Mouse (Mus musculus): ENCODE measurements around the gene Dync2li1. TPM values are rescaled to one million over a fixed set of nuclear protein-coding genes. Genes with fewer than 3 reads are reported as not detected.

The Dync2li1 gene
- polyA plus RNA-seq, 1 experiment from 2014 or later, result 27.8 TPM

DNA sequence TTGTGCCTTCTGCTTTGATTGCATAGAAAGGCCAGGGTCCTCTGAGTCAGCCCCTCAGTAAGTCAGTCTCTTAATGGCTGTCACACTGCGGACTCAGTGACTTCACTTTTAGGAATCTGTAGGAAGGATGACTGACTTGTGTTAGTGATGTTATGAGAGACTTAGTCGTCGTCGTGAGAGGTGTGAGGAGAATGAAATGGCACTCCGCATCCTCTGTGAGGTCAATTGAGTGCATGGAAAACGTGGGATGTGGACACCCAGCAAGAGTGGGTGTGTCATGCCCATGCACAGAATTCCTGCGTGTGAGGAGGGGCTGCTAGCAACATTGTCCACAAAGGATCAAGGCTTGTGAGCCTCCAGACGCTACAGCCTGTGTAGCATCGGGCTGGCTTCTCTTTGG is 2.3 kb downstream of the Dync2li1 start:
- 78% methylated on average over 9 of the region's 9 CpGs for WGBS
- Histone ChIP-seq H3K27me3 (replicated peaks) (no peaks in the 10 kb centered on the region), H3K27ac (no peak overlapping the region), H3K9ac (no peak overlapping the region), H3K4me2 (no peak overlapping the region), H3K4me1 (peaks cover 4% of the 10 kb centered on the region; the same call in 1 of the 2 replicates), H3K4me3 (replicated peaks) (no peak overlapping the region), H3K9me3 (no peaks in the 10 kb centered on the region), H3K36me3 (no peaks in the 10 kb centered on the region)
- ATAC-seq (ENCODE audit: insufficient read depth, low FRiP score, low read depth), result no peak

GRCm38 (mm10) chr17:84631836-84632235 is 5.5 kb downstream of the Dync2li1 start:
- no peaks in the 10 kb centered on the region for H3K27me3 ChIP-seq (replicated peaks)
- H3K27ac ChIP-seq, result no peak overlapping the region
- H3K9ac ChIP-seq, result no peak overlapping the region
- H3K4me3 ChIP-seq (replicated peaks), result no peak overlapping the region
- no peaks in the 10 kb centered on the region for H3K9me3 ChIP-seq
- 91% methylated on average over 6 of the region's 6 CpGs for WGBS
- H3K4me1 ChIP-seq, result peaks cover 2% of the 10 kb centered on the region; the same call in 1 of the 2 replicates
- no peak for ATAC-seq (ENCODE audit: insufficient read depth, low FRiP score, low read depth)
- no peaks in the 10 kb centered on the region for H3K36me3 ChIP-seq
- no peak overlapping the region for H3K4me2 ChIP-seq

GRCm38 (mm10) chr17:84633443-84633842 is 7.1 kb downstream of the Dync2li1 start:
- Histone ChIP-seq H3K27me3 (replicated peaks) (no peaks in the 10 kb centered on the region), H3K9ac (no peak overlapping the region), H3K27ac (no peak overlapping the region), H3K4me3 (replicated peaks) (no peak overlapping the region), H3K4me1 (no peaks in the 10 kb centered on the region), H3K36me3 (no peaks in the 10 kb centered on the region), H3K4me2 (no peak overlapping the region), H3K9me3 (no peaks in the 10 kb centered on the region)
- WGBS, result 70% methylated on average over 13 of the region's 13 CpGs
- ATAC-seq (ENCODE audit: insufficient read depth, low FRiP score, low read depth), result no peak

DNA sequence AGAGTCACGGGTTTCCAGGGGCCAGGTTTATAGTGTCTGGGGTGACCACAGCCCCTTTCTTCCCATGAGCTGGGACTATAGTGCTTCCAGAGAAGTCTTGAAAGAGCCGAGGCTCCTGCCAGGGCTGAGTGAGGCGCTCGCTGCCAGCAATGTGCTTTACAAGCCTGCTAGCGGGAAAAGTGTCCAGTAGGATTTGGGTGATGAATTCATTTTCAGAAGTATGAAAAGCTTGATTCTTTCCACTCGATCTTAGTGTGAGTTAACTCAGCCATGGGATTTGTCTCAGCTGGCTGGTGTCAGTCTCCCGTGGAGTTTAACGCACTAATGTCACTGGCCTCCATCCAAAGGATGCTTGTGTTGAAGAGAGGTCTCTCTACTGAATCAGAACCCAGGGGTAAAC is 10.0 kb downstream of the Dync2li1 start:
- no peak overlapping the region; the same call in 1 of the 2 replicates for H3K27ac ChIP-seq
- H3K9me3 ChIP-seq, result no peaks in the 10 kb centered on the region
- WGBS, result 48% methylated on average over 8 of the region's 8 CpGs
- H3K4me2 ChIP-seq, result no peak overlapping the region
- H3K9ac ChIP-seq, result no peak overlapping the region
- no peak overlapping the region for H3K4me3 ChIP-seq (replicated peaks)
- H3K4me1 ChIP-seq, result no peaks in the 10 kb centered on the region; the same call in 1 of the 2 replicates
- no peak for ATAC-seq (ENCODE audit: insufficient read depth, low FRiP score, low read depth)
- no peaks in the 10 kb centered on the region for H3K27me3 ChIP-seq (replicated peaks)
- H3K36me3 ChIP-seq, result no peaks in the 10 kb centered on the region

- ATAC-seq (ENCODE audit: insufficient read depth, low FRiP score, low read depth), result no peak
- no peaks in the 10 kb centered on the region for H3K27me3 ChIP-seq (replicated peaks)
These were observed 11.7 kb downstream of the Dync2li1 start for GRCm38 (mm10) chr17:84637971-84638370.

GRCm38 (mm10) chr17:84639796-84640378 is 13.6 kb downstream of the Dync2li1 start:
- Histone ChIP-seq H3K4me1 (no peaks in the 10 kb centered on the region; the same call in 1 of the 2 replicates), H3K27me3 (replicated peaks) (no peaks in the 10 kb centered on the region), H3K4me2 (no peak overlapping the region), H3K36me3 (no peaks in the 10 kb centered on the region), H3K27ac (peak overlapping the region; percentile 2; the same call in 1 of the 2 replicates), H3K4me3 (replicated peaks) (no peak overlapping the region), H3K9ac (no peak overlapping the region), H3K9me3 (no peaks in the 10 kb centered on the region)
- ATAC-seq (ENCODE audit: insufficient read depth, low FRiP score, low read depth), result no peak
- WGBS, result 79% methylated on average over 10 of the region's 10 CpGs

More at GRCm38 (mm10) chr17:84637971-84638370, 11.7 kb downstream of the Dync2li1 start:
- H3K36me3 ChIP-seq, result no peaks in the 10 kb centered on the region
- H3K4me3 ChIP-seq (replicated peaks), result no peak overlapping the region
- H3K9me3 ChIP-seq, result no peaks in the 10 kb centered on the region
- H3K27ac ChIP-seq, result no peak overlapping the region
- H3K9ac ChIP-seq, result no peak overlapping the region
- no peak overlapping the region for H3K4me2 ChIP-seq
- whole genome bisulfite sequencing, result 89% methylated on average over 6 of the region's 6 CpGs
- no peaks in the 10 kb centered on the region; the same call in 1 of the 2 replicates for H3K4me1 ChIP-seq

DNA sequence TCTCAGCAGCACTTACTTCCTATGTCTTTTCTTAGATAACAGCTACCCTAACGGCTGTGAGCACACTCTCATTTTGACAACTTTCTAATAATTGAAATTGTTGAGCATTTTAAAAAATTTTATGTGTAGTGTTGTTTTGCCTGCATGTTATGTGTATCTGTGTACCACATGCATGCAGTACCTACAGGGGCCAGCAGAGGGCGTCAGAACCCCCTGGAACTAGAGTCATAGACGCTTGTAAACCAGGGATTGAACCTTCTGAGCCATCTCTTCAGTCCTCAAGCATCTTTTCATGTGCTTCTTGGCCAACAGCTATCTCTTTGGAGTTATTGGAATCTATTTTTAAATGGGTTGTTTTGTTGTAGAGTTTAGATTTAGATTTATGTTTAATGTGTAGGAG is 15.6 kb downstream of the Dync2li1 start:
- Histone ChIP-seq H3K4me2 (no peak overlapping the region), H3K4me1 (peaks cover 5% of the 10 kb centered on the region), H3K4me3 (replicated peaks) (no peak overlapping the region), H3K9me3 (no peaks in the 10 kb centered on the region), H3K36me3 (no peaks in the 10 kb centered on the region), H3K27me3 (replicated peaks) (no peaks in the 10 kb centered on the region), H3K9ac (no peak overlapping the region), H3K27ac (no peak overlapping the region)
- 35% methylated on average over 3 of the region's 3 CpGs for WGBS
- ATAC-seq (ENCODE audit: insufficient read depth, low FRiP score, low read depth), result no peak

- no peaks in the 10 kb centered on the region for H3K9me3 ChIP-seq
- no peak for ATAC-seq (ENCODE audit: insufficient read depth, low FRiP score, low read depth)
- H3K4me1 ChIP-seq, result peaks cover 5% of the 10 kb centered on the region
- 73% methylated on average over 9 of the region's 9 CpGs for WGBS
- H3K36me3 ChIP-seq, result no peaks in the 10 kb centered on the region
- no peak overlapping the region for H3K4me3 ChIP-seq (replicated peaks)
- H3K27me3 ChIP-seq (replicated peaks), result no peaks in the 10 kb centered on the region
- H3K27ac ChIP-seq, result no peak overlapping the region
- H3K4me2 ChIP-seq, result no peak overlapping the region
- no peak overlapping the region for H3K9ac ChIP-seq
These were observed 16.0 kb downstream of the Dync2li1 start for GRCm38 (mm10) chr17:84642324-84642723.

DNA sequence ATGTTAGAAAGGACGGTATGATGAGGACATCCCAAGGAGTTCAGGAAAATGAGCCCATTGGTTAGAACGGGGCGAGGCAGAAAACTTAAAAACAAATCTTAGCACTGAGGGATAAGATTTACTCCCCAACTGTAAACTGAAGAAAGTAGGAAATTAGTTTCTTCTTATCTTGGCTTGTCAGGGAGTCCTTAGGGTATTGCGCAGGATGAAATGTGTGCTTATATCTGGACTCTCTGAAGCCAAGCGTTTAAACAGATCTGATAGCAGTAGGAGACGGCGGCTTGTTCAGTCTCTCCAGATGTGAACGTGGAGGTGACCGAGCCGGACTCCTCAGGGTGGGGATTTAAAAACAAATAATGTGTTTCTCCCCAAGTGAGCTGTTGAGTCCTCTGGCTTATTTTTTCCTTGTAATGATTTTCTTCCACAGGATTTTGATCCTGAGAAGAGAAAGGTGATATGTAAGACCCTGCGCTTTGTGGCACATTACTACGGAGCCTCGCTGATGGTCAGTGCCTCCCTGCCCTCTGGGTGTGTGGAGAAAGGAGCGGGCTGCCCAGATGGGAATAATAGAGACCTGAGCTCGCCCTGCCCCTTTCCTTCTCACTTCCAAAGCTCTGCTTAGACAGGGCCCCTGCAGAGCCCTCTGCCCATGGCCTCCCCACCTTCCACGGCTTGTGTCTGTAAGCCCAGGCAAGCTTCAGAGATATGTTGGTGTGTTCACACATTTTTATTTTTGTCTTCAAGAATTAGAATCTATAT is 18.2 kb downstream of the Dync2li1 start:
- no peak for ATAC-seq (ENCODE audit: insufficient read depth, low FRiP score, low read depth)
- Histone ChIP-seq H3K27ac (no peak overlapping the region), H3K4me2 (no peak overlapping the region), H3K9me3 (no peaks in the 10 kb centered on the region), H3K36me3 (no peaks in the 10 kb centered on the region), H3K4me3 (replicated peaks) (no peak overlapping the region), H3K9ac (no peak overlapping the region), H3K27me3 (replicated peaks) (no peaks in the 10 kb centered on the region), H3K4me1 (peaks cover 5% of the 10 kb centered on the region)
- 53% methylated on average over 16 of the region's 16 CpGs for WGBS

- 45% methylated on average over 9 of the region's 9 CpGs for WGBS
- Histone ChIP-seq H3K27ac (no peak overlapping the region), H3K4me1 (peaks cover 5% of the 10 kb centered on the region; the same call in 1 of the 2 replicates), H3K36me3 (no peaks in the 10 kb centered on the region), H3K4me3 (replicated peaks) (no peak overlapping the region), H3K27me3 (replicated peaks) (no peaks in the 10 kb centered on the region), H3K4me2 (no peak overlapping the region), H3K9me3 (no peaks in the 10 kb centered on the region), H3K9ac (no peak overlapping the region)
- no peak for ATAC-seq (ENCODE audit: insufficient read depth, low FRiP score, low read depth)
These were observed 18.8 kb downstream of the Dync2li1 start for GRCm38 (mm10) chr17:84645119-84645518.

GRCm38 (mm10) chr17:84645894-84646293 is 19.6 kb downstream of the Dync2li1 start:
- no peak overlapping the region for H3K4me3 ChIP-seq (replicated peaks)
- WGBS, result 16% methylated on average over 4 of the region's 7 CpGs

GRCm38 (mm10) chr17:84646477-84646876 is 20.2 kb downstream of the Dync2li1 start:
- no peak overlapping the region for H3K9ac ChIP-seq
- no peak for ATAC-seq (ENCODE audit: insufficient read depth, low FRiP score, low read depth)
- peaks cover 5% of the 10 kb centered on the region; the same call in 1 of the 2 replicates for H3K4me1 ChIP-seq
- H3K27me3 ChIP-seq (replicated peaks), result no peaks in the 10 kb centered on the region
- WGBS, result 57% methylated on average over 2 of the region's 2 CpGs
- no peak overlapping the region for H3K4me2 ChIP-seq
- H3K27ac ChIP-seq, result no peak overlapping the region
- H3K4me3 ChIP-seq (replicated peaks), result no peak overlapping the region
- no peaks in the 10 kb centered on the region for H3K9me3 ChIP-seq
- H3K36me3 ChIP-seq, result no peaks in the 10 kb centered on the region

More at GRCm38 (mm10) chr17:84645894-84646293, 19.6 kb downstream of the Dync2li1 start:
- Histone ChIP-seq H3K4me2 (no peak overlapping the region), H3K27ac (no peak overlapping the region), H3K4me1 (peaks cover 5% of the 10 kb centered on the region; the same call in 1 of the 2 replicates), H3K36me3 (no peaks in the 10 kb centered on the region), H3K27me3 (replicated peaks) (no peaks in the 10 kb centered on the region), H3K9me3 (no peaks in the 10 kb centered on the region), H3K9ac (no peak overlapping the region)
- no peak for ATAC-seq (ENCODE audit: insufficient read depth, low FRiP score, low read depth)

All from stomach, embryonic 15.5 days (tissue).